Mouse (Mus musculus) embryo, embryonic 9.5 days (tissue): ENCODE data around the gene Wiz.

Experiments used
- DNase-seq: peaks from one replicate; pipeline ENCODE4 v3.0.0-alpha.2; 2017; ENCODE audit errors: extremely low spot score

Gene Wiz

DNA sequence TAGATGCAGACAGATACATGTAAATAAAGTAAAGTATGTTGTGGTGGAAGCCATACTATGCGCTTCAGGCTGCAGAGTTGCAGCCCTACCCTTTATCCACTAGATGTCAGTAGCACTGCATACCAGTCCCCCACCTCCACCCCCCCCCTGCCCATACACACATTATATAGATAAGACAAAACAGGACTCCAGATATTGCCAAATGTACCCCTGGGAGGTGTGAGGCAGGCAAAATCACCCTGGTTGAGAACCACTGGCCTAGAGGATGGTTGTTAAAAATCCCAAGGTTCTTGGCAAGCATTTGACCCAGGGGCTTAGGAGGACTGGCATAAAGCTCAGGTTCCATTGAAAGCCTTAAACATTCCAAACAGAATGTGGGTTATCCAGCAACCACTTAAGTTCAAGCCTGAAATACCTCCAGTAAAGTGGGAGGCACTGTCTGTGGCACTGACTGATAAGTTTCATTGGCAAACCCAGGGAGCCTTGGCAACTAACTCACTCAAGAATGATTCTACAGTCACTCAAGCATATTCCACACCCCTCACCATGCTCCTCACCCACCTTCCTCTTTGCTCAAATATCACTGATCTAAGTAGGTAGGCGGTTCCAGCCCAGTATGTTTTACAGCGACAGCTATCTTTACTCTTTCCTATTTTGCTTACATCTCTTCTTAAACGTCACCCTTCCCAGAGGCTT is 40.1 kb downstream of the Wiz start:
- DNase-seq, result peak; percentile 61

- no peak for DNase-seq
These were observed 40.8 kb downstream of the Wiz start for GRCm38 (mm10) chr17:32348406-32348805.

DNA sequence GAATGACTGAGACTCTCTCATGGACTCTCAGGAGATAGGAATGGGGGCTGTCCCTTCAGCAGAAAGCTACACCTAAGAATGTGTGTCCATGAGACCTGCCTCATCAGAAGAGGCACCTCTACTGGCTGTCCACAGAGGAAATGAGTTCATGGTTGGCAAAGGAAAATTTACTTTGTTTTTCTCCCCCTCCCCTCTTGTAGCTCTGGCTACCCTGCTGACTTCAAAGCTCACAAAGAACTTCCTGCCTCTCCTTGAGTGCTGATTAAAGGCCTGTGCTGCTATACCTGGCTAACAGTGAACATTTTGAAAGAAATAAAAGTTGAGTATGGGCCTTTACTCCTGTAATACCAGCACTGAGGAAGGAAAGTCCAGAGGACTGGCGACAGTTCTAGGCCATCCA is 48.1 kb downstream of the Wiz start:
- no peak for DNase-seq

GRCm38 (mm10) chr17:32340110-32340509 is 49.1 kb downstream of the Wiz start:
- no peak for DNase-seq

DNA sequence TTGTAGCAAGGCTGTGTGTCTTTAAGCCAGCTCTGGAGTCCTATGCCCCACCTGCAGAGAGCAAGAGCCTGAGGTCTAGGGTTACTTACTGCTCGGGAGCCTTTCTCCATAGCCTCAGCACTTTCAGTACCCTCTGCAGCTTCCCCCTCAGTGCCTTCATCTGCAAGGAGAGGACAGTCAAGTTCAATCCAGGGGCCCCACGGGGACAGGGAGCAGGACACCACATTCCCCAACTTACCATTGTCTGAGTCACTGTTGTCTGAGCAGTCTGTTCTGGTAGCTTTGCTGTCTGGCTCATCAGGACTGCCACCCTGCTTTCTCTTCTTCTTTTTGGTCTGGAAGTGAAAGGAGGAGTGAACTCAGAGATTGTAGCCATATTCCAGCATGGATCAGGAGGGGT is 53.4 kb downstream of the Wiz start:
- DNase-seq, result no peak

DNA sequence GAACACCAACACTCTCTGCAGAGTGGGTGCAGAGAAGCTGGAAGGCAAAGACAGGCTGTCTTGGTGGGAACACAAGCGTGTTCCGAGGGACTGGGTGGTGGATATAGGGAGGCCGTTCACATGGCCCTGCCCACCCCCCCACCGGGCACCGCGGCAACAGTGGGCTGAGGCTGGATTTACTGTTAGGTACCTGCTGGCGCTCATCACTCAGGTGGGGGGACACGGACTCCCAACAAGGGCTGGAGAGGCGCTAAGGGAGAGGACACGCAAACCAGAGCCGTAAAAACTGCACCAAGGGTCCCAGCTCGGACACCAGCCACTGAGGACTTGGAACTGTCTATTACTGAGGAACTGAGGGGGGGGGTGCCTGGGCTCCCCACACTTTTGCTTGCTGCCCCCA is 54.3 kb downstream of the Wiz start:
- DNase-seq, result no peak

- no peak for DNase-seq
These were observed 55.5 kb downstream of the Wiz start for GRCm38 (mm10) chr17:32333675-32334303.

DNA sequence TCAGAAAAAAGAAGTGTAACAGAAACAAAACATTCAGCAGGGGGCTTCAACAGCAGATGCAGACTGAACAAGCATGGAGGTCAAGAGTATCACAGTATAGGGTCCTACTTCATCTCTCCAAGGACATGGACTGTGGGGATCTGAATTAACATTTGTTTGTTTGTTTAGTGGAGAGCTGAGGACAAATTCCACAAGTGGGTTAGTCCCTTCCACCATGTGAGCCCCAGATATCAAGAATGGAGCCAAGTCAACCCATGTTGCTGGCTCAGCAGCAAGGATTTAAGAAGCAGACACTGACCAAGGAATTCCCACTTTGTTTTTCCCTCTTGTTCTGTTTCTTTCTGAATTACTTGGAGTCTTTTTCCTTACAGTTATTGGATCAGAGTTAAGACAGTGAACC is 61.7 kb downstream of the Wiz start:
- no peak for DNase-seq

- DNase-seq, result no peak
These were observed 66.4 kb downstream of the Wiz start for GRCm38 (mm10) chr17:32322809-32323208.

GRCm38 (mm10) chr17:32321836-32322235 is 67.4 kb downstream of the Wiz start:
- DNase-seq, result no peak

DNA sequence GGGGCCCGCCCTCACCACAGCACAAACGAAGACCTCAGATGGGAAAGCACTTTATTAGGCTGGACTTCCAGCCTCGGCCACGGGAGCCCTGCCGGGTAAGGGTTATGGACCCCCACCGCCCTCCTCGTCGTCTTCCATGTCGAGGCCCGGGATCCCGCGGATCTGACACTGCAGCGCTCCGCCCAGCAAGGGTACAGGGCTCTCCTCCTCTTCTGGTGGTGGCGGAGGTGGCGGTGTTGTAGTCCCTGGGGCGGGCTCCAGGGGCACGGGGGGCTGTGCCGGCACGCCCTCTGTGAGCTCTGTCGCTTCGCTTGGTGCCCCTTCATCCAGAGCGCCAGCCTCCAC is 67.9 kb downstream of the Wiz start:
- no peak for DNase-seq

GRCm38 (mm10) chr17:32320597-32321389 is 68.4 kb downstream of the Wiz start, which contains the start of gene Akap8:
Akap8 (minus strand) TSS chr17:32321238.
- DNase-seq, result peak; percentile 97

- no peak for DNase-seq
These were observed 69.3 kb downstream of the Wiz start for GRCm38 (mm10) chr17:32319950-32320349.

GRCm38 (mm10) chr17:32317708-32318107 is 71.5 kb downstream of the Wiz start:
- DNase-seq, result no peak

DNA sequence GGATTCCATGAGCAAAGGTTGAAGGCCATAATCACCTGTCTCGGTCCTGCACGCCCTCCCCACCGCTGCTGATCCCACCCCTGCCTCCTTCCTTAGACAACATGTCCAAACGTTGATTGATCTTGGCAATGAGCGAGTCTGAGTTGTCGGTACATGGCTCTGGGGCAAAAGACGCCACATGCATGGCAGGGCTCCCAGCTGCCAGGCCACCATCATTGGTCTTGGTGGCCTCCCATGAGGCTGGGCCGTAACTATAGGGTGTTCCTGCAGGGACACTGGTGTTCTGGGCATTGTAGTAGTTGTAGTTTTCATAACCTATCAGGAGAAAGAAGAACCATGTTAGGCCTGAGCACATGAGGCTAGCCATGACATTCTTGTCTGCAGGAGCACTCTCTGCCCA is 72.2 kb downstream of the Wiz start:
- no peak for DNase-seq

DNA sequence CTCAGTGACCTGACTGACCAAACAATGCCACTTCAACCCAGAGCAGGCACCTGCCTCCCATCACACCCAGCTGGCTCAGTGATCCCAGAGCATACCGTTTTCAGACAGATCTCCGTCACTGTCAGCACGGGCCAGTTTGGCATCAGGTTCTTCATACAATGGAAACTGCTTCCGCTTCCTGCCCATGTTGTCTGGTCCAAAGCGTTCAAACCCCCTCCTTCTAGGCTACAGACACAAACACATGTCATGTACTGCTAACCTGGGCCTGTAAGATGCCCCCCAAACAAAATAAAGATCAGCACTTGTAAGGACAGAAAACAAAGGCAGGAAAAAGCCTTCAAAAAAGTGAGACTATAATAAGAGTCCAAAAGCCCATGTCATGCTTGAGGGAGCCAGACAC is 73.7 kb downstream of the Wiz start:
- DNase-seq, result no peak

GRCm38 (mm10) chr17:32313892-32314291 is 75.3 kb downstream of the Wiz start:
- no peak for DNase-seq

DNA sequence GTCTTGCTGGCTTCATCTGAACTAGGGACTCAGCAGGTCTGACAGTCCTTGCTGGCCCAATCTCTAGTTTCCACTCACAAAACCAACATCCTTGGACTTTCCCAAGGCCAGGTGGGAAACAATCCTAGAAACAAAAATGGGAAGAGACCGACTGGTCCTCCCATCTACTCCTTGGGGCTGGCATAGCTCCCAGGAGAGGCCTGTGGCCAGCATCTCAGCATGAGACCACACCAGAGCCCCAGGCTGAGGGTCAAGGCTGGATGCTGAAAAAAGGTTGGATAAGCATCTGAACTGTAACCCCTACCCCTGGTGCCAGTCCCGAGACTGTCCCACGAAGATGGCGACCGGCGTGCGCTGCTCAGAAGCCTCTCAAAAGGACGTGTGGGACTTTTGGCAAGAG is 76.4 kb downstream of the Wiz start:
- DNase-seq, result no peak

- DNase-seq, result no peak
These were observed 81.3 kb downstream of the Wiz start for GRCm38 (mm10) chr17:32307963-32308362.
